Mouse (Mus musculus) testis, adult 2 months (tissue): ENCODE results near the gene Gm17604. TPM values are rescaled to one million over a fixed set of nuclear protein-coding genes. Genes with fewer than 3 reads are reported as not detected.
A peak's percentile ranks its signal among the peaks of the same experiment; 100 is the strongest.

ENCODE experiments used
- H3K27ac ChIP-seq: fragments of 200-500 bp; 2 replicates; pipeline ENCODE4 v1.5.1; 2012; ENCODE audit warnings: low read depth, low read length; ENCODE audit not compliant: control insufficient read depth, insufficient read depth
- H3K27me3 ChIP-seq: fragments of 200-500 bp; 2 replicates; pipeline ENCODE4 v1.6.1; 2012; ENCODE audit warnings: mild to moderate bottlenecking, low read length, moderate library complexity; ENCODE audit not compliant: control insufficient read depth, insufficient read depth
- H3K36me3 ChIP-seq: fragments of 200-500 bp; 2 replicates; pipeline ENCODE4 v1.6.1; 2012; ENCODE audit warnings: mild to moderate bottlenecking, low read length; ENCODE audit not compliant: control insufficient read depth, insufficient read depth
- H3K4me1 ChIP-seq: fragments of 200-500 bp; 2 replicates; pipeline ENCODE4 v1.6.1; 2012; ENCODE audit warnings: low read length; ENCODE audit not compliant: control insufficient read depth, insufficient read depth
- H3K4me3 ChIP-seq: fragments of 200-500 bp; 2 replicates; pipeline ENCODE4 v1.5.1; 2012; ENCODE audit warnings: low read depth, mild to moderate bottlenecking, low read length, moderate library complexity, mixed read lengths; ENCODE audit not compliant: control insufficient read depth
- CTCF ChIP-seq: fragments of 200-500 bp; IDR thresholded peaks from 2 replicates; pipeline ENCODE4 v1.5.1; 2012; ENCODE audit warnings: low read depth, mild to moderate bottlenecking, inconsistent platforms, low read length, moderate library complexity; ENCODE audit not compliant: control insufficient read depth, insufficient read depth, insufficient replicate concordance
- POLR2A ChIP-seq: fragments of 200-500 bp; IDR thresholded peaks from 2 replicates; pipeline ENCODE4 v1.6.1; 2012; ENCODE audit warnings: low read depth, mild to moderate bottlenecking, inconsistent platforms, low read length, moderate library complexity; ENCODE audit not compliant: control insufficient read depth
- polyA plus RNA-seq: library from polyadenylated mRNA; depleted of rRNA; stranded (reverse); fragments of >200 nt; gene quantifications from 2 replicates; pipeline ENCODE4 v1.2.3, GENCODE M21; 2012; rRNA removed

Gene Gm17604
- not detected in 2 replicates for polyA plus RNA-seq

DNA sequence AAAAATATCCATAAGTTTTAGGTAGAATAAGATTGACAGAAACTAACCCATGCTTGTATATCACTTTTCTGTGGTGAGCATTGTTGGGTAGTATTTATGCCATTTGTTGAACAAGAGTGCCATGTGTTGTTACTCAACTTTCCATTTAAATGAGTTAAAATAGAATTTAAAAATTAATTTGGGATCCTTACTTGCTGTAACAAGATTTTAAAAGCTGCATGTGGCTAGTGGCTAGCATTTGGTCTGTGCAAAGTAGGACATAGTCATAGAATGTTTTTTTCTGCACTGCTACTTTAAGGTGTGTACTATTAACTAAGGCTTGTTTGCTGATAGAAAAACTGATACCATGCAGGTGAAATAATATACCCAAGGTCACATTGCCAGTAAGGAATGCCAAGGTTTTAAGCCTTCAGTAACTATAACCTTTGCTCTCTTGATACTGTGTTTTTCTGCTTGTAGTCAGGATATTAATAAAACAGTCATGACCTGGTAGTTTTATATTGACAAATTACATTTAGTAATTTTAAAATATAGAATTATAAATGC, at the start of gene Gm17604:
Gene Gm17604 (minus strand): TSS at position 51 of the 546 bp plus-strand sequence.
- H3K27me3 ChIP-seq: no peaks in the 10 kb centered on the region
- no peak within 1 kb of the TSS for H3K4me3 ChIP-seq
- TF ChIP-seq POLR2A: no peak
- TF ChIP-seq CTCF: no peak
- no peak within 1 kb of the TSS for H3K27ac ChIP-seq
- H3K36me3 ChIP-seq: no peaks in the 10 kb centered on the region
- H3K4me1 ChIP-seq: no peaks in the 10 kb centered on the region

DNA sequence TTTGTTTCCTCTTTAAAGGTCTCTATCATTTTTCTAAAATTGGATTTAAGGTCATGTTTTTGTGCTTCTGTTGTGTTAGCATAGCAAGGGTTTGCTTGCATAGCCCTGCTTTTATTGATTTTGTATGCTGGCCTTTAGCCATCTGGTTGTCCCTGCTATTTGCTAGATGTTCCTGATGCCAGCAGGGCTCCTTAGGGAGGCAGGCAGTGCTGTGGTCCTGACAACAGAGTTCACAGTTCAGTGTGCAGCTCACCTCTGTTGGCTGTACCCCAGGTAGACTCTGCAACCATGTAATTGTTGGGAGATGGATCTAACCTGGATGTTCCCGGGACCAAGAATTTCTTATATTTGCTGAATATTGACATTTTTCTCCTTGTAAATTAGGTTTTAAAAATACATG, 45.3 kb upstream of the Gm17604 start:
- Histone ChIP-seq H3K27me3 (no peaks in the 10 kb centered on the region), H3K4me1 (no peaks in the 10 kb centered on the region), H3K4me3 (no peak overlapping the region), H3K36me3 (no peaks in the 10 kb centered on the region), H3K27ac (no peak overlapping the region)
- TF ChIP-seq CTCF: no peak
- TF ChIP-seq POLR2A: no peak

DNA sequence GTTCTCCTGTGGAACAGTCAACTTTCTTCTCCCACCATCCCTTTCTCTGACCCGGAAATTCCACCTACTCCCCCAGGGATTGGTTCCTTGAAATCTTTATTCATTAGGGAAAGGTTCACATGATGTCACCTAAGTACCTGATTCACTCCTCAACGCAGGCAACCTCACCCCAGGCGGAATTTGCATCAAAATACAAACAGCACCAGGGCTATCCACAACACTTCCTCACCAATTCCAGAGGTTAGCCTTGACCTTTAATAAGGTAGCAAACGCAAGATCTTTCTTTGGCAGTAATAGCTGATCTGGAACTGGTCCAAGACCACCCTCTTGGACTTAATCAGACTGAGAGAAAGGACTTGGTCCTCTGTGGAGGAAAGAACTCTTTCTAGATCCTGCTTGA, 1.5 kb downstream of the Gm17604 start:
- Histone ChIP-seq H3K4me1 (no peaks in the 10 kb centered on the region), H3K4me3 (no peak overlapping the region), H3K27ac (no peak overlapping the region), H3K36me3 (no peaks in the 10 kb centered on the region), H3K27me3 (no peaks in the 10 kb centered on the region)
- no peak for TF ChIP-seq POLR2A
- TF ChIP-seq CTCF: no peak

DNA sequence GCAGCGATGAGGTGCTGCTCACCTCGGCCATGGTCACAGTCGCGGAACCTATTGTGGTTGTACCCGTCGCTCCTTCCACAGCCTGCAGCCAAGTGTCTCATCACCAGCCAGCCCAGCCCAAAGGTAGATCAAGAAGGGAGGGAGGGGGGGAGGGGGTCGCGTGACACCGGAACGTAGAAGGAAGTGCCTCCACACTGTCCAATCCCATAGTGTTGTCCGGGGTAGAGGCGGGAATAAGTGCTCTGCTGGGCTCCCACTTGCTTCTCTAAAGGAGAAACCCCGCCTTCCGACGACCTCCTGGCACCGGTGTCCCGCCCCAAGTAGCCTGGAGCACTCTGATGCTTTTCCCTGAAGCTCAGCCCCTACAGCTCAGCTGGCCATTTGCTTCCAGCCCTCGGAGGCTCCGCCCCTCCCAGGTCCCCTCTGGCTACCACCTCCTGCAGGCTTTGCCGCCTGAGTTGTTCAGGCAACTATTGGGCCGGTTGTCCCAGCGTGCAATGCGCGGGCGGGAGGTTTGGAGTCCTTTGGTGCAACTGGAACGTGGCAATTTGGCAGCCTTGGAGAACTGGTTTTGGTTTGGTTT, 24.3 kb downstream of the Gm17604 start, which contains the start of the genes Mospd2 and Fancb:
Gene Mospd2 (minus strand): TSS at position 183 of the 583 bp plus-strand sequence.
Gene Fancb (plus strand): TSS at position 400 of the 583 bp plus-strand sequence.
- TF ChIP-seq POLR2A (no peak), CTCF (no peak)
- Histone ChIP-seq H3K27ac (0 out of 2 replicates have a peak within 1 kb of the TSS, but pooled peaks have one; percentile 4), H3K4me1 (no peaks in the 10 kb centered on the region), H3K4me3 (peak within 1 kb of the TSS; percentile 81), H3K36me3 (no peaks in the 10 kb centered on the region), H3K27me3 (no peaks in the 10 kb centered on the region)

DNA sequence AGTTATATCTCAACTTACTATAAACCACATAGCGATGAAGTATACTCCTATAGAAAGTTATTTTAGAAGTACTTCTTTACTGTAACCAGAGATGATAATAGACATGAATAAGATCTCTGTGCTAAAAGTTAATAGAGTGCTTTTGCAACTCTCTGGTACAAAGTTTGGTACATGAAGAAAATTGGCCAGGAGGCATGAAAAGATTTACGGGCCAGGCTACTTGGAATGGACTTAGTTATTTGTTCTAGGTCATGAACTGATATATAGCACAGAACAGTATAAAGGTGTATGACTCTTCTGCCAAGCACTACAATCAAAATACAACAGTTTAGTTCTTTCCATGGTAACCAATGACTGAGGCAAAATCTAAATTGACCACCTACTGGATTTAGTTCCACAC, 25.8 kb downstream of the Gm17604 start:
- Histone ChIP-seq H3K27ac (no peak overlapping the region), H3K36me3 (no peaks in the 10 kb centered on the region), H3K4me1 (no peaks in the 10 kb centered on the region), H3K27me3 (no peaks in the 10 kb centered on the region), H3K4me3 (no peak overlapping the region)
- TF ChIP-seq CTCF: no peak
- TF ChIP-seq POLR2A: no peak

DNA sequence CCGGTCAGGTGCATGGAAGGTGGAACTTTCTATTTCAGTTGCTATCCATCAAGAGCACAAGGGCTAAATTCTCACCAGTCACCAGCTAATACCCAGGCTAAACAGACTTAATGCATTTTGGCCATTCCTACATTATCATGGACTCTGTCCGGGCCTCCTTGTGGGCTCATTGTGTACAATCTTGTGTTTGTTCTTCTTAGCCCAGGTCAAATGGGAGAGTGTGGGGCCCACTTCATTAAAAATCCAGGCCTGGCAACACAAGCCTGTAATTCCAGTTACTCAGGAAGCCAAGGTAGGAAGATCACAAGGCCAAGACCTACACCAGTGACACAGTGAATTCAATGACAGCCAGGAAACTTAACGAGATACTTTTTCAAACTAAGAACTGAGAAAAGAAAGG, 33.4 kb downstream of the Gm17604 start:
- Histone ChIP-seq H3K27me3 (no peaks in the 10 kb centered on the region), H3K36me3 (no peaks in the 10 kb centered on the region), H3K4me1 (no peaks in the 10 kb centered on the region; the same call in 1 of the 2 replicates), H3K27ac (no peak overlapping the region), H3K4me3 (no peak overlapping the region)
- TF ChIP-seq CTCF (no peak), POLR2A (no peak)

DNA sequence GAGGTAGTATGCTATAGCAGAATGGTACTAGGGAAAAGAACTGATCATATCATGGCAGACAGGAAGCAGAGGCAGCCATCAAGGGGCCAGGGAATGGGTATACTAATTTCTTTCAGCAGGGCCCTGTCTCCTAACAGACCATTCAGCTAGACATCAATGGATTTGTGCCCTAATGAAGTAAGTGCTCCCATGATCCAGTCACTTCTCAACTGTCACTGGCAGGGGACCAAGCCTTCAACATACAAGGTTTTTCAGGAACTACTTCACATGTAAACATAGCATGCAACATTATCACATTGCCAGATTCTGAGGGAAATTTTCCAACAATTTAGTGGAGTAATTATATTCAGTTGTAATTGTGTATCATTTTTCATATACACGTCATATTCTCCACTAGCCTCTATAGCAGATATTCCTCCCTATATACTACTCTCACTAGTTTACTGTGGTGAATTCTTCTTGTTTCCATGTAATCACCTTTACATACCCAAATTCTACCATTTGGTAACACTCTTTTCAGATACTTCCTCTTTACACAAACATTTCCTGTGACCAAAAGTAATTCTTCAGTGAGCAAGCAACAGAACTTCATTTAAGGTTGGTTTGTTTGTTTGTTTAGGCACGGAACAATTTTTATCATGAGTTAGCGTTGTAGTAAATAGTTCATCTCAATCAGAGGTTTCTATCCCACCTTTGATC, 38.7 kb downstream of the Gm17604 start:
- TF ChIP-seq POLR2A: no peak
- Histone ChIP-seq H3K27me3 (no peaks in the 10 kb centered on the region), H3K4me1 (no peaks in the 10 kb centered on the region; the same call in 1 of the 2 replicates), H3K36me3 (no peaks in the 10 kb centered on the region), H3K27ac (no peak overlapping the region), H3K4me3 (no peak overlapping the region)

Other genes starting within 250 kb of the Gm17604 start
- 1.2 and 1.6 TPM in 2 replicates for gene Mospd2, start 24.5 kb downstream of the Gm17604 start, polyA plus RNA-seq
- 0.07 and 0.10 TPM in 2 replicates for gene Fancb, start 24.2 kb downstream of the Gm17604 start, polyA plus RNA-seq